Mouse (Mus musculus): Measurements from ENCODE around the gene Pdpn. TPM values are rescaled to one million over a fixed set of nuclear protein-coding genes. Genes with fewer than 3 reads are reported as not detected.

The Pdpn gene
- polyA plus RNA-seq, 1 experiment: 102 TPM

DNA sequence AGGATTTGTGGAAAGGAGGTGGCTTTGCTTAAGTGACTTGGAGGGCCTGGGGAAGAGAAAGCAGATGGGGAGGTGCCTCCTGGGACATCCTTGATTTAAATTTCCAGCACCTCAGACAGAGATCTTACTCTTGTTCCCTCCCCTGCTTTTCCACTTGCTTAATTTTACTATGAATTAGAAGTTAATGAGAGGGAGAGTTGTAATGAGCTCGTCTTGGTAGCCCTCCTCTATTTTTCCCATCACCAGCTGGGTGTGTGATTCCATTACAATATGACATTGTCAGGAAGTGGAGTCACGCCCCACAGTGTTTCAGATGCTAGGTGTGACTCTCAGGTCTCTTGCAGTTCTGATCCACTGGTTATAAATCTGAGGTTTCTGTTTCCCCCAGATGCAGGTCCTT lies 36.7 kb upstream of the Pdpn start:
- Histone ChIP-seq H3ac (ENCODE audit: control insufficient read depth, insufficient read length) (no peak overlapping the region), H3K36me3 (ENCODE audit: control insufficient read depth, insufficient read depth) (no peaks in the 10 kb centered on the region), H3K4me2 (ENCODE audit: low read depth) (no peak overlapping the region), H3K4me3 (no peak overlapping the region), H3K79me2 (ENCODE audit: control insufficient read depth, insufficient read depth) (no peaks in the 10 kb centered on the region), H3K27me3 (ENCODE audit: control insufficient read depth, insufficient read depth, insufficient read length) (no peaks in the 10 kb centered on the region)
- no peak for TF ChIP-seq MAX (IDR thresholded peaks at IDR 0.05; ENCODE audit: low read depth)

DNA sequence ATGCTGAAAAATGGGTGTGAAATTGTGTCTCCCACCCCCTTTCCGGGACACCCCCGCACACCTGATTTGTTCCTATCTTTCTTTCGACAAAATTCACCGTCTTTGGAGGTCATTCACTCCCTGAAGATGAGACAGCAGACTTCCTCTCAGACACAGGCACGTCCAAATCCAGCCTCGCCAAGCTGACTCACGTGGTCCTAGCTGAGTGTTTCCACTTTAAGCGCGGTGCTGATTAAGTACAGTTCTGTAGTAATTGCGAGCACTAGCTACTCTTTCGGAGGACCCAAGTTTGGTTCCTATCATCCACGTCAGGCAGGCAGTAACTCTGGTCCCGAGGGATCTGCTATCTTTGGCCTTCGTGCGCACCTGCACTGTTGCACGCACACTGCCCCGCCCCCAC lies 35.6 kb upstream of the Pdpn start:
- H3ac ChIP-seq (ENCODE audit: control insufficient read depth, insufficient read length): no peak overlapping the region
- no peak overlapping the region for H3K4me2 ChIP-seq (ENCODE audit: low read depth)
- H3K4me3 ChIP-seq: no peak overlapping the region
- H3K79me2 ChIP-seq (ENCODE audit: control insufficient read depth, insufficient read depth): no peaks in the 10 kb centered on the region
- no peaks in the 10 kb centered on the region for H3K36me3 ChIP-seq (ENCODE audit: control insufficient read depth, insufficient read depth)
- no peak for TF ChIP-seq REST (IDR thresholded peaks at IDR 0.05; ENCODE audit: insufficient read depth, insufficient read length)
- no peak for TF ChIP-seq E2F4 (IDR thresholded peaks at IDR 0.05; ENCODE audit: insufficient read depth)
- no peak for TF ChIP-seq TCF3 (IDR thresholded peaks at IDR 0.05; ENCODE audit: insufficient read length, low read depth)
- H3K27me3 ChIP-seq (ENCODE audit: control insufficient read depth, insufficient read depth, insufficient read length): no peaks in the 10 kb centered on the region

DNA sequence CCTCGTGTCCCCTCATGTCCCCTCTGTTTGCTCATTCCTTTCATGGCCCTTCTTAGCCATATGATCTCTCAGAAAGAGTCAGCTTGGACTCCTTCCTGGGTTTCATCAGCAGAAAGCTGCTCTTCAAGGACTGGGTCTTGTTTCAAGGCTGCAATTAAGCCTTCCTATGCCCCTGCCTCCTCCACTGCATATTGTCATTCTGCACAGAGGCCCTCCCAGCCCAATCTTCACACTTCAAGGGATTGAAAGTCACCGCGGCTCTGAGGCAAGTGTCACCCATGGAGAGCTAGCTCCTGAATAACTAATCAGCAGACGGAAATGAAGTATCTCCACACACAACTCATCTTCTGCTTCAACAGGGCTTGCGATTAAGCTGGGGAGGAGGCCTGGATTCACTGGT lies 34.8 kb upstream of the Pdpn start:
- Histone ChIP-seq H3K4me2 (ENCODE audit: low read depth) (no peak overlapping the region), H3ac (ENCODE audit: control insufficient read depth, insufficient read length) (no peak overlapping the region), H3K27me3 (ENCODE audit: control insufficient read depth, insufficient read depth, insufficient read length) (no peaks in the 10 kb centered on the region), H3K36me3 (ENCODE audit: control insufficient read depth, insufficient read depth) (no peaks in the 10 kb centered on the region), H3K79me2 (ENCODE audit: control insufficient read depth, insufficient read depth) (no peaks in the 10 kb centered on the region), H3K4me3 (no peak overlapping the region)
- TF ChIP-seq USF1 (IDR thresholded peaks at IDR 0.05; ENCODE audit: low read depth) (no peak), POLR2A (IDR thresholded peaks at IDR 0.05; ENCODE audit: insufficient read length, low read depth) (no peak), TCF12 (IDR thresholded peaks at IDR 0.05; ENCODE audit: insufficient read depth, poor library complexity, severe bottlenecking) (no peak), MYOG (IDR thresholded peaks at IDR 0.05; ENCODE audit: control insufficient read depth in 1 of 3, insufficient read depth in 1 of 3, insufficient read length in 2 of 3, low read depth in 2 of 3) (no peak), MYOD1 (IDR thresholded peaks at IDR 0.05; ENCODE audit: control insufficient read depth in 1 of 3, insufficient read length in 2 of 3, low read depth in 2 of 3) (no peak), REST (IDR thresholded peaks at IDR 0.05; ENCODE audit: insufficient read depth, insufficient read length) (no peak), MAX (IDR thresholded peaks at IDR 0.05; ENCODE audit: low read depth) (no peak), CEBPB (IDR thresholded peaks at IDR 0.05; ENCODE audit: insufficient read depth, poor library complexity, severe bottlenecking) (no peak), E2F4 (IDR thresholded peaks at IDR 0.05; ENCODE audit: insufficient read depth) (no peak), POLR2AphosphoS2 (IDR thresholded peaks at IDR 0.05; ENCODE audit: insufficient read length, low read depth) (no peak), SRF (IDR thresholded peaks at IDR 0.05; ENCODE audit: control insufficient read depth, insufficient read length, low read depth) (no peak), TCF3 (IDR thresholded peaks at IDR 0.05; ENCODE audit: insufficient read length, low read depth) (no peak)

DNA sequence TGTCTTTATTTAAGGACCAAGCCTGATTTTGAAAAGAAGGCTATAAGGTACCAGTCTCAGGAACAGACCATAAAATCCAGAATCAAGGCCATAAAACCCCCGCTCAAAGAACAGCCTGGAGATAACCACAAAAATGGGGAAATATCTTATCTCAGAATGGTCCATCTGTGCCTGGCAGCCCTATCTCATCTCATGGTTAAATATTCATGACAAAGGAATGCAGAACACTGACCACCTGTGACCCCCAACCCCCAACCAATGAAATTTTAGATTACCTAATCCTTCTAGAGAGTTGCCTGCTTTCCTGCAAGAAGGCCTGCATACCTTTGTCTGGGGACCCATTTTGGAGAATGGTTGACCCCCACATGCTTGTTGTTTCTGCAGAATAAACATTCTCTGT lies 32.4 kb upstream of the Pdpn start:
- H3K4me3 ChIP-seq: no peak overlapping the region
- no peak overlapping the region for H3ac ChIP-seq (ENCODE audit: control insufficient read depth, insufficient read length)
- no peaks in the 10 kb centered on the region for H3K36me3 ChIP-seq (ENCODE audit: control insufficient read depth, insufficient read depth)
- H3K27me3 ChIP-seq (ENCODE audit: control insufficient read depth, insufficient read depth, insufficient read length): no peaks in the 10 kb centered on the region
- H3K4me2 ChIP-seq (ENCODE audit: low read depth): no peak overlapping the region
- TF ChIP-seq POLR2A (IDR thresholded peaks at IDR 0.05; ENCODE audit: insufficient read length, low read depth): no peak
- TF ChIP-seq MAX (IDR thresholded peaks at IDR 0.05; ENCODE audit: low read depth): no peak
- TF ChIP-seq CEBPB (IDR thresholded peaks at IDR 0.05; ENCODE audit: insufficient read depth, poor library complexity, severe bottlenecking): no peak
- no peak for TF ChIP-seq E2F4 (IDR thresholded peaks at IDR 0.05; ENCODE audit: insufficient read depth)
- no peak for TF ChIP-seq TCF3 (IDR thresholded peaks at IDR 0.05; ENCODE audit: insufficient read length, low read depth)
- no peak for TF ChIP-seq MYOD1 (IDR thresholded peaks at IDR 0.05; ENCODE audit: control insufficient read depth in 1 of 3, insufficient read length in 2 of 3, low read depth in 2 of 3)
- H3K79me2 ChIP-seq (ENCODE audit: control insufficient read depth, insufficient read depth): no peaks in the 10 kb centered on the region

DNA sequence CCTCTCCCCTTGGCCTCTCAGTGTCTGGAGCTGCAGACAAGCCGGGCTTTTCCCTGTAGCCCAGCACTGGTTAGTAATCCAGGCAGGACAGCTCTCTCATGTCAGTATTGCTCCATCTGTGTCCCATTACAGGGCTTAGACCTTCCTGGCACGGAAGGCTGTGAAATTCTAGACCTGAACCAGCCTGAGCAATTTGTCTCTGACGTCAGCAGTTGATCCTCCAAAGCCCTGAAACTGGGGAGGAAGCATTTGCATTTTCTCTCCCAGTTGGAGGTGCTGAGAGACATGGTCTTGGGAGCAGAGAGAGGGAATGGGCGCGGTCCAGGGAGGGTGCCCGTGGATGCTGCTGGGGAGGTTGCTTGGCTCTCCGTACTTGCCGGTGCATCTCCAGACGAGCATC lies 31.2 kb upstream of the Pdpn start:
- Histone ChIP-seq H3K79me2 (ENCODE audit: control insufficient read depth, insufficient read depth) (no peaks in the 10 kb centered on the region), H3K36me3 (ENCODE audit: control insufficient read depth, insufficient read depth) (no peaks in the 10 kb centered on the region), H3K4me3 (no peak overlapping the region), H3K27me3 (ENCODE audit: control insufficient read depth, insufficient read depth, insufficient read length) (no peaks in the 10 kb centered on the region), H3ac (ENCODE audit: control insufficient read depth, insufficient read length) (no peak overlapping the region), H3K4me2 (ENCODE audit: low read depth) (peak overlapping the region; percentile 44)
- no peak for TF ChIP-seq REST (IDR thresholded peaks at IDR 0.05; ENCODE audit: insufficient read depth, insufficient read length)
- TF ChIP-seq SRF (IDR thresholded peaks at IDR 0.05; ENCODE audit: control insufficient read depth, insufficient read length, low read depth): no peak
- no peak for TF ChIP-seq MAX (IDR thresholded peaks at IDR 0.05; ENCODE audit: low read depth)
- TF ChIP-seq TCF12 (IDR thresholded peaks at IDR 0.05; ENCODE audit: insufficient read depth, poor library complexity, severe bottlenecking): no peak
- no peak for TF ChIP-seq CEBPB (IDR thresholded peaks at IDR 0.05; ENCODE audit: insufficient read depth, poor library complexity, severe bottlenecking)
- TF ChIP-seq MYOD1 (IDR thresholded peaks at IDR 0.05; ENCODE audit: control insufficient read depth in 1 of 3, insufficient read length in 2 of 3, low read depth in 2 of 3): no peak

DNA sequence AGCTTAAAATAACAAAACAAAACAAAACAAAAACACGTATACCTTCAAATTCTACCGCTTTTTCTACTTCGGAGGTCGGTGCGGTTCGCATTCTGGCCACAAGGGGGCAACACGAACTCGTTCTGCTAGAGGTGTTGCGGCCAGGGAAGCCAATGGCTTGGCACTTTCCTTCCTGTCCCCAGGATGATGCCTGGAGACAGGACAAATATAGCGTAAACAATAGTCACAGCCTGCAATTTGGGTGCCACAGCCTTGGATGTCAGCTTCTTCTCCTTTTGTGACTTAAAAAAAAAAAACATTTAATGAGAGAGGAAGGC lies 26.2 kb upstream of the Pdpn start:
- no peak overlapping the region for H3K4me3 ChIP-seq
- H3K36me3 ChIP-seq (ENCODE audit: control insufficient read depth, insufficient read depth): no peaks in the 10 kb centered on the region
- TF ChIP-seq REST (IDR thresholded peaks at IDR 0.05; ENCODE audit: insufficient read depth, insufficient read length): no peak
- TF ChIP-seq CEBPB (IDR thresholded peaks at IDR 0.05; ENCODE audit: insufficient read depth, poor library complexity, severe bottlenecking): no peak
- TF ChIP-seq MYOG (IDR thresholded peaks at IDR 0.05; ENCODE audit: control insufficient read depth in 1 of 3, insufficient read depth in 1 of 3, insufficient read length in 2 of 3, low read depth in 2 of 3): no peak
- TF ChIP-seq TCF12 (IDR thresholded peaks at IDR 0.05; ENCODE audit: insufficient read depth, poor library complexity, severe bottlenecking): no peak
- TF ChIP-seq E2F4 (IDR thresholded peaks at IDR 0.05; ENCODE audit: insufficient read depth): no peak
- TF ChIP-seq USF1 (IDR thresholded peaks at IDR 0.05; ENCODE audit: low read depth): no peak
- TF ChIP-seq MYOD1 (IDR thresholded peaks at IDR 0.05; ENCODE audit: control insufficient read depth in 1 of 3, insufficient read length in 2 of 3, low read depth in 2 of 3): no peak
- no peak for TF ChIP-seq POLR2A (IDR thresholded peaks at IDR 0.05; ENCODE audit: insufficient read length, low read depth)
- no peak for TF ChIP-seq MAX (IDR thresholded peaks at IDR 0.05; ENCODE audit: low read depth)
- no peak for TF ChIP-seq SRF (IDR thresholded peaks at IDR 0.05; ENCODE audit: control insufficient read depth, insufficient read length, low read depth)
- no peak for TF ChIP-seq TCF3 (IDR thresholded peaks at IDR 0.05; ENCODE audit: insufficient read length, low read depth)
- no peaks in the 10 kb centered on the region for H3K27me3 ChIP-seq (ENCODE audit: control insufficient read depth, insufficient read depth, insufficient read length)
- no peak overlapping the region for H3ac ChIP-seq (ENCODE audit: control insufficient read depth, insufficient read length)
- peak overlapping the region; percentile 48 for H3K4me2 ChIP-seq (ENCODE audit: low read depth)
- H3K79me2 ChIP-seq (ENCODE audit: control insufficient read depth, insufficient read depth): no peaks in the 10 kb centered on the region
